Mouse (Mus musculus): Measurements from ENCODE around the gene Gm4779. TPM values are rescaled to one million over a fixed set of nuclear protein-coding genes. Genes with fewer than 3 reads are reported as not detected.

Gene Gm4779
- total and polyA plus RNA-seq, 3 experiments, result not detected

- Histone ChIP-seq H3K4me1 (ENCODE audit: control insufficient read depth in 1 of 2, insufficient read depth in 2 of 2, low read length in 2 of 2) (no peaks in the 10 kb centered on the region), H3K79me2 (ENCODE audit: control insufficient read depth, insufficient read depth, low read length, poor library complexity) (no peaks in the 10 kb centered on the region), H3K36me3 (ENCODE audit: control insufficient read depth in 1 of 2, insufficient read depth in 2 of 2, low read length in 2 of 2) (no peaks in the 10 kb centered on the region), H3K4me3 (ENCODE audit: control insufficient read depth in 1 of 2, insufficient read depth in 1 of 2, low read depth in 2 of 2, low read length in 2 of 2) (no peak overlapping the region), H3K9ac (ENCODE audit: control insufficient read depth, low read depth, low read length, poor library complexity, severe bottlenecking) (no peak overlapping the region), H3K27ac (ENCODE audit: control insufficient read depth, low read depth, low read length) (no peak overlapping the region), H3K27me3 (ENCODE audit: control insufficient read depth in 1 of 2, insufficient read depth in 2 of 2, low read length in 2 of 2) (peaks cover 0 to 2% of the 10 kb centered on the region in 2 experiments; a peak in 1 of 4 replicates), H3K9me3 (replicated peaks; ENCODE audit: insufficient read depth, low read length) (no peaks in the 10 kb centered on the region)
- DNase-seq (ENCODE audit: low read depth, low spot score), result no peak
- TF ChIP-seq SMC3 (IDR thresholded peaks at IDR 0.05; ENCODE audit: low read depth, low read length) (no peak), MEF2A (IDR thresholded peaks at IDR 0.05; ENCODE audit: extremely low read depth, insufficient replicate concordance, low read depth, low read length, poor library complexity, severe bottlenecking) (no peak), POLR2A (IDR thresholded peaks at IDR 0.05; ENCODE audit: control insufficient read depth in 1 of 2, insufficient read depth in 1 of 2, low read depth in 1 of 2, low read length in 2 of 2, poor library complexity in 1 of 2) (no peak), GATA1 (IDR thresholded peaks at IDR 0.05; ENCODE audit: low read depth, low read length) (no peak), MXI1 (IDR thresholded peaks at IDR 0.05; ENCODE audit: low read depth, low read length) (no peak), UBTF (IDR thresholded peaks at IDR 0.05; ENCODE audit: borderline replicate concordance, insufficient read depth, low read depth, low read length) (no peak), GABPA (IDR thresholded peaks at IDR 0.05; ENCODE audit: low read depth, low read length) (no peak), CTCF (IDR thresholded peaks at IDR 0.05 in 2 of 3, conservative IDR thresholded peaks at IDR 0.05 in 1 of 3; ENCODE audit: control insufficient read depth in 1 of 3, insufficient read depth in 1 of 3, low read depth in 2 of 3, low read length in 3 of 3, poor library complexity in 1 of 3, severe bottlenecking in 1 of 3) (no peak), POLR2AphosphoS5 (IDR thresholded peaks at IDR 0.05; ENCODE audit: borderline replicate concordance, low read depth, low read length) (no peak), NRF1 (IDR thresholded peaks at IDR 0.05; ENCODE audit: insufficient read depth, low read depth, low read length, poor library complexity, severe bottlenecking) (no peak), ETS1 (IDR thresholded peaks at IDR 0.05; ENCODE audit: low read depth, low read length) (no peak), RCOR1 (IDR thresholded peaks at IDR 0.05; ENCODE audit: low read depth, low read length) (no peak), MAX (IDR thresholded peaks at IDR 0.05; ENCODE audit: low read length) (no peak)
Measured at GRCm38 (mm10) chrX:101765111-101765510, 29.1 kb downstream of the Gm4779 start.

GRCm38 (mm10) chrX:101764621-101765020 is 29.6 kb downstream of the Gm4779 start:
- TF ChIP-seq ELF1 (IDR thresholded peaks at IDR 0.05; ENCODE audit: low read depth, low read length) (no peak), BHLHE40 (IDR thresholded peaks at IDR 0.05; ENCODE audit: borderline replicate concordance, low read depth, low read length) (no peak), SIN3A (IDR thresholded peaks at IDR 0.05; ENCODE audit: low read length) (no peak), JUND (IDR thresholded peaks at IDR 0.05; ENCODE audit: low read depth, low read length) (no peak), CTCF (IDR thresholded peaks at IDR 0.05 in 2 of 3, conservative IDR thresholded peaks at IDR 0.05 in 1 of 3; ENCODE audit: control insufficient read depth in 1 of 3, insufficient read depth in 1 of 3, low read depth in 2 of 3, low read length in 3 of 3, poor library complexity in 1 of 3, severe bottlenecking in 1 of 3) (no peak)
- no peak overlapping the region for H3K9ac ChIP-seq (ENCODE audit: control insufficient read depth, low read depth, low read length, poor library complexity, severe bottlenecking)

More at GRCm38 (mm10) chrX:101764621-101765020, 29.6 kb downstream of the Gm4779 start:
- Histone ChIP-seq H3K27me3 (ENCODE audit: control insufficient read depth in 1 of 2, insufficient read depth in 2 of 2, low read length in 2 of 2) (peaks cover 0 to 2% of the 10 kb centered on the region in 2 experiments; a peak in 1 of 4 replicates), H3K27ac (ENCODE audit: control insufficient read depth, low read depth, low read length) (no peak overlapping the region), H3K36me3 (ENCODE audit: control insufficient read depth in 1 of 2, insufficient read depth in 2 of 2, low read length in 2 of 2) (no peaks in the 10 kb centered on the region), H3K9me3 (replicated peaks; ENCODE audit: insufficient read depth, low read length) (no peaks in the 10 kb centered on the region), H3K4me1 (ENCODE audit: control insufficient read depth in 1 of 2, insufficient read depth in 2 of 2, low read length in 2 of 2) (no peaks in the 10 kb centered on the region), H3K79me2 (ENCODE audit: control insufficient read depth, insufficient read depth, low read length, poor library complexity) (no peaks in the 10 kb centered on the region), H3K4me3 (ENCODE audit: control insufficient read depth in 1 of 2, insufficient read depth in 1 of 2, low read depth in 2 of 2, low read length in 2 of 2) (no peak overlapping the region)
- no peak for DNase-seq (ENCODE audit: low read depth, low spot score)
